Mouse (Mus musculus) CH12.LX (cell line): Measurements from ENCODE around the gene Oprm1.

Source experiments
- CTCF ChIP-seq, 2 experiments: IDR thresholded peaks in 1 of 2; conservative IDR thresholded peaks in 1 of 2; 2 replicates each; pipeline ENCODE4 v1.5.1; 2011 to 2012; ENCODE audit warnings: low read depth in 2 of 2, low read length in 2 of 2, improper control_type of control experiment in 1 of 2, inconsistent platforms in 1 of 2, mild to moderate bottlenecking in 1 of 2, moderate library complexity in 1 of 2
- EP300 ChIP-seq: IDR thresholded peaks from 2 replicates; pipeline ENCODE4 v1.6.1; 2011; ENCODE audit warnings: low read length, improper control_type of control experiment
- ZC3H11A ChIP-seq: IDR thresholded peaks from 2 replicates; pipeline ENCODE4 v1.6.1; 2012; ENCODE audit warnings: low read depth, mild to moderate bottlenecking, inconsistent platforms, low read length, improper control_type of control experiment

DNA sequence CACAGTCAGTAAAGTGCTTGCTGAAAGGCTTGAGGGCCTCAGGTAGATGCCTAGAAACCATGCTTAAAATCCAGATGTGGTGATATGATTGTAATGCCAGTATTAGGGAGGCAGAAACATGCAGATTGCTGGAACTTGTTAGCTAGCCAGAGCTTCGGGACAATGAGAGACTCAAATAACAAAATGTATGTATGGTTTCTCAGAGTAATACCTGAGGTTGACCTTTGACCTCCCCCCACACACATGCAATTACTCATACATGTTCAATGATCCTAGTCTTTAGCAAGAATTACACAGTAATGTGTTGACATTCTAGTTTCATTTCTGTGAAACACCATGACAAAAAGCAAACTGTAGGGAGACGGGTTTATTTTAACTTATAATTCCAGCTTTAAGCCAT lies 225.1 kb downstream of the Oprm1 start:
- no peak for TF ChIP-seq EP300
- no peak for TF ChIP-seq ZC3H11A
- TF ChIP-seq CTCF (conservative IDR thresholded peaks at IDR 0.05 in 1 of 2, IDR thresholded peaks at IDR 0.05 in 1 of 2; ENCODE audit: low read depth in 2 of 2, low read length in 2 of 2) = no peak
